Mouse (Mus musculus): Measurements from ENCODE around the gene Dxo. TPM values are rescaled to one million over a fixed set of nuclear protein-coding genes. Genes with fewer than 3 reads are reported as not detected.

The Dxo gene
- total and polyA plus RNA-seq, 3 experiments: 10.0 to 31.6 (median 16.3) TPM

GRCm38 (mm10) chr17:34883332-34883731, 46.5 kb downstream of the Dxo start:
- no peak for DNase-seq (ENCODE audit: extremely low read depth)
- TF ChIP-seq CTCF (conservative IDR thresholded peaks at IDR 0.05 in 1 of 2, IDR thresholded peaks at IDR 0.05 in 1 of 2; ENCODE audit: low read depth in 2 of 2, low read length in 2 of 2) (peak in 1 of 2 experiments; percentile 29; a peak in 2 of 4 replicates), E2F4 (IDR thresholded peaks at IDR 0.05; ENCODE audit: insufficient replicate concordance, low read depth, low read length) (no peak), ELF1 (IDR thresholded peaks at IDR 0.05; ENCODE audit: low read depth, low read length) (peak; percentile 39; the same call in 1 of the 2 replicates)
- H3K36me3 ChIP-seq (replicated peaks in 1 of 2; ENCODE audit: control insufficient read depth in 1 of 2, insufficient read depth in 1 of 2, low read length in 1 of 2): no peaks in the 10 kb centered on the region
- no peak overlapping the region for H3K4me2 ChIP-seq (ENCODE audit: insufficient read depth, low read depth, poor library complexity, severe bottlenecking)
- in situ Hi-C loops (cut with MboI; ENCODE audit: low pct_ligation_motif_present, low pct_unique_long_range_greater_than_20kb, low sequenced_read_pairs) (no loop called here), dilution Hi-C loops (cut with MboI; ENCODE audit: extremely low pct_ligation_motif_present, extremely low pct_unique_long_range_greater_than_20kb, low sequenced_read_pairs) (no loop called here)
- H3K9me3 ChIP-seq (replicated peaks; ENCODE audit: low read length): peaks cover 5% of the 10 kb centered on the region
- H3K9ac ChIP-seq (ENCODE audit: insufficient read depth, low read depth): no peak overlapping the region
- H3K4me3 ChIP-seq (replicated peaks in 1 of 3; ENCODE audit: low read depth in 2 of 3, low read length in 2 of 3, poor library complexity in 1 of 3): no peak overlapping the region
- H3K4me1 ChIP-seq (ENCODE audit: control insufficient read depth in 1 of 2, insufficient read depth in 2 of 2): peaks cover 14 to 44% of the 10 kb centered on the region in 2 experiments
- no peaks in the 10 kb centered on the region for H3K27me3 ChIP-seq (replicated peaks)
- no peaks in the 10 kb centered on the region for H3K79me2 ChIP-seq (replicated peaks; ENCODE audit: control insufficient read depth, extremely low read depth, insufficient read depth, poor library complexity, severe bottlenecking)
- H3K27ac ChIP-seq (ENCODE audit: insufficient read depth, low read depth): no peak overlapping the region

GRCm38 (mm10) chr17:34884704-34885103, 47.9 kb downstream of the Dxo start:
- no peaks in the 10 kb centered on the region for H3K79me2 ChIP-seq (replicated peaks; ENCODE audit: control insufficient read depth, extremely low read depth, insufficient read depth, poor library complexity, severe bottlenecking)
- no peaks in the 10 kb centered on the region for H3K36me3 ChIP-seq (replicated peaks in 1 of 2; ENCODE audit: control insufficient read depth in 1 of 2, insufficient read depth in 1 of 2, low read length in 1 of 2)
- TF ChIP-seq USF2 (conservative IDR thresholded peaks at IDR 0.05; ENCODE audit: low read depth, low read length) (no peak), MEF2A (IDR thresholded peaks at IDR 0.05; ENCODE audit: borderline replicate concordance, low read depth, low read length) (no peak), HCFC1 (IDR thresholded peaks at IDR 0.05; ENCODE audit: low read depth, low read length) (no peak), KAT2A (IDR thresholded peaks at IDR 0.05; ENCODE audit: insufficient replicate concordance, low read length) (no peak), MXI1 (IDR thresholded peaks at IDR 0.05; ENCODE audit: low read depth, low read length) (no peak), RAD21 (IDR thresholded peaks at IDR 0.05; ENCODE audit: low read depth, low read length) (no peak), SMC3 (IDR thresholded peaks at IDR 0.05; ENCODE audit: low read depth, low read length) (no peak), ZC3H11A (IDR thresholded peaks at IDR 0.05; ENCODE audit: low read depth, low read length) (no peak), SIN3A (IDR thresholded peaks at IDR 0.05; ENCODE audit: low read length) (no peak), PAX5 (IDR thresholded peaks at IDR 0.05; ENCODE audit: low read length) (no peak), CHD1 (IDR thresholded peaks at IDR 0.05; ENCODE audit: low read depth, low read length) (no peak)
- in situ Hi-C loops (cut with MboI; ENCODE audit: low pct_ligation_motif_present, low pct_unique_long_range_greater_than_20kb, low sequenced_read_pairs): no loop called here
- H3K27me3 ChIP-seq (replicated peaks): no peaks in the 10 kb centered on the region
- DNase-seq (ENCODE audit: extremely low read depth): no peak
- peaks cover 5% of the 10 kb centered on the region for H3K9me3 ChIP-seq (replicated peaks; ENCODE audit: low read length)
- H3K4me2 ChIP-seq (ENCODE audit: insufficient read depth, low read depth, poor library complexity, severe bottlenecking): no peak overlapping the region
- no peak overlapping the region for H3K4me3 ChIP-seq (replicated peaks in 1 of 3; ENCODE audit: low read depth in 2 of 3, low read length in 2 of 3, poor library complexity in 1 of 3)
- peaks cover 14 to 36% of the 10 kb centered on the region in 2 experiments for H3K4me1 ChIP-seq (ENCODE audit: control insufficient read depth in 1 of 2, insufficient read depth in 2 of 2)
- no peak overlapping the region for H3K9ac ChIP-seq (ENCODE audit: insufficient read depth, low read depth)
- no peak overlapping the region for H3K27ac ChIP-seq (ENCODE audit: insufficient read depth, low read depth)
- dilution Hi-C loops (cut with MboI; ENCODE audit: extremely low pct_ligation_motif_present, extremely low pct_unique_long_range_greater_than_20kb, low sequenced_read_pairs): no loop called here

GRCm38 (mm10) chr17:34885615-34886014, 48.8 kb downstream of the Dxo start:
- dilution Hi-C loops (cut with MboI; ENCODE audit: extremely low pct_ligation_motif_present, extremely low pct_unique_long_range_greater_than_20kb, low sequenced_read_pairs): no loop called here
- peaks cover 11 to 31% of the 10 kb centered on the region in 2 experiments; a peak in 3 of 4 replicates for H3K4me1 ChIP-seq (ENCODE audit: control insufficient read depth in 1 of 2, insufficient read depth in 2 of 2)
- TF ChIP-seq USF2 (conservative IDR thresholded peaks at IDR 0.05; ENCODE audit: low read depth, low read length): no peak
- TF ChIP-seq POLR2A (IDR thresholded peaks at IDR 0.05; ENCODE audit: low read depth, low read length): no peak
- no peak for TF ChIP-seq SIN3A (IDR thresholded peaks at IDR 0.05; ENCODE audit: low read length)
- no peak for TF ChIP-seq MYC (IDR thresholded peaks at IDR 0.05; ENCODE audit: low read depth, low read length)
- no peak for TF ChIP-seq JUN (IDR thresholded peaks at IDR 0.05; ENCODE audit: insufficient read depth, low read depth, low read length)
- TF ChIP-seq TCF12 (IDR thresholded peaks at IDR 0.05; ENCODE audit: low read depth, low read length): no peak
- TF ChIP-seq TBP (conservative IDR thresholded peaks at IDR 0.05; ENCODE audit: low read depth, low read length): no peak
- TF ChIP-seq UBTF (IDR thresholded peaks at IDR 0.05; ENCODE audit: low read depth, low read length): no peak
- no peak for TF ChIP-seq KAT2A (IDR thresholded peaks at IDR 0.05; ENCODE audit: insufficient replicate concordance, low read length)
- no peak for TF ChIP-seq ETS1 (conservative IDR thresholded peaks at IDR 0.05; ENCODE audit: low read depth, low read length)
- no peak for TF ChIP-seq SMC3 (IDR thresholded peaks at IDR 0.05; ENCODE audit: low read depth, low read length)
- no peak for TF ChIP-seq GABPA (IDR thresholded peaks at IDR 0.05; ENCODE audit: insufficient replicate concordance, low read depth, low read length)
- no peak for TF ChIP-seq JUND (conservative IDR thresholded peaks at IDR 0.05; ENCODE audit: low read depth, low read length)
- TF ChIP-seq MAFK (IDR thresholded peaks at IDR 0.05; ENCODE audit: insufficient replicate concordance, low read length): no peak
- TF ChIP-seq ZNF384 (IDR thresholded peaks at IDR 0.05; ENCODE audit: low read depth, low read length): no peak
- no peak for TF ChIP-seq ELF1 (IDR thresholded peaks at IDR 0.05; ENCODE audit: low read depth, low read length)
- no peak for TF ChIP-seq ZC3H11A (IDR thresholded peaks at IDR 0.05; ENCODE audit: low read depth, low read length)
- no peak for TF ChIP-seq IRF4 (IDR thresholded peaks at IDR 0.05; ENCODE audit: low read depth, low read length)

More at GRCm38 (mm10) chr17:34885615-34886014, 48.8 kb downstream of the Dxo start:
- no peak overlapping the region for H3K9ac ChIP-seq (ENCODE audit: insufficient read depth, low read depth)
- DNase-seq (ENCODE audit: extremely low read depth): no peak
- H3K4me2 ChIP-seq (ENCODE audit: insufficient read depth, low read depth, poor library complexity, severe bottlenecking): no peak overlapping the region
- no peak overlapping the region for H3K27ac ChIP-seq (ENCODE audit: insufficient read depth, low read depth)
- peaks cover 5% of the 10 kb centered on the region for H3K9me3 ChIP-seq (replicated peaks; ENCODE audit: low read length)
- no peaks in the 10 kb centered on the region for H3K36me3 ChIP-seq (replicated peaks in 1 of 2; ENCODE audit: control insufficient read depth in 1 of 2, insufficient read depth in 1 of 2, low read length in 1 of 2)
- no peaks in the 10 kb centered on the region for H3K79me2 ChIP-seq (replicated peaks; ENCODE audit: control insufficient read depth, extremely low read depth, insufficient read depth, poor library complexity, severe bottlenecking)
- in situ Hi-C loops (cut with MboI; ENCODE audit: low pct_ligation_motif_present, low pct_unique_long_range_greater_than_20kb, low sequenced_read_pairs): no loop called here
- no peaks in the 10 kb centered on the region for H3K27me3 ChIP-seq (replicated peaks)
- no peak overlapping the region for H3K4me3 ChIP-seq (replicated peaks in 1 of 3; ENCODE audit: low read depth in 2 of 3, low read length in 2 of 3, poor library complexity in 1 of 3)

Data from CH12.LX (cell line).